In genomic region chr15:71375775-71376174, GRCm38 (mm10) we compare ENCODE assay signal across 9 mouse cellular contexts.
DNase-seq lines count a peak whose midpoint lies in the region; ATAC-seq and TF ChIP-seq lines count a peak whose summit lies in the region.
"Had no signal": no experiment of that assay in that cellular context is flagged by ENCODE, and none has a peak within 500 bp of the region (broad histone marks: within the 10 kb centered on the region; RNA-seq: fewer than 3 reads in every experiment).

No protein-coding gene starts in this region.

- H3K4me2 ChIP-seq in heart, embryonic 11.5 days, result no peak overlapping the region
- no peak overlapping the region for H3K4me2 ChIP-seq in forebrain, embryonic 15.5 days (replicated peaks)
- H3K4me2 ChIP-seq in neural tube, embryonic 13.5 days, result no peak overlapping the region
- H3K4me2 ChIP-seq: embryonic facial prominence, embryonic 15.5 days had no signal

- TF ChIP-seq CTCF in heart, adult 2 months (IDR thresholded peaks at IDR 0.05), result peak; percentile 67

- DNase-seq in heart, adult 2 months, result peak; percentile 21 to 27
- DNase-seq in cerebellum, adult 11-12 months, result peak; percentile 1
- DNase-seq in layer of hippocampus, adult 9-10 months (ENCODE audit: low spot score), result peak; percentile 49
- no peak for DNase-seq in lung, postnatal 25 days (ENCODE audit: low spot score)

- intact Hi-C loops in heart, adult 2 months (cut with DNase I), result loop anchor here (10.0 kb wide), 1 partner anchor 131 kb away; no protein-coding TSS in a partner anchor

- no peaks in the 10 kb centered on the region for H3K27me3 ChIP-seq in heart, adult 2 months (ENCODE audit: control insufficient read depth, insufficient read depth, low read length)
- H3K27me3 ChIP-seq in heart, embryonic 11.5 days (ENCODE audit: control insufficient read depth, insufficient read depth, low read length), result no peaks in the 10 kb centered on the region
- H3K27me3 ChIP-seq in forebrain, embryonic 15.5 days, result no peaks in the 10 kb centered on the region
- no peaks in the 10 kb centered on the region for H3K27me3 ChIP-seq in neural tube, embryonic 13.5 days
- H3K27me3 ChIP-seq: embryonic facial prominence, embryonic 15.5 days had no signal

- no peaks in the 10 kb centered on the region for H3K4me1 ChIP-seq in heart, adult 2 months (ENCODE audit: control insufficient read depth, insufficient read depth, low read length)
- H3K4me1 ChIP-seq in heart, embryonic 11.5 days (ENCODE audit: control insufficient read depth, insufficient read depth, low read length), result no peaks in the 10 kb centered on the region
- no peaks in the 10 kb centered on the region for H3K4me1 ChIP-seq in forebrain, embryonic 15.5 days
- H3K4me1 ChIP-seq in neural tube, embryonic 13.5 days (replicated peaks), result no peaks in the 10 kb centered on the region
- H3K4me1 ChIP-seq: embryonic facial prominence, embryonic 15.5 days had no signal

- H3K9ac ChIP-seq in heart, adult 2 months (ENCODE audit: low read depth, low read length), result no peak overlapping the region
- no peak overlapping the region for H3K9ac ChIP-seq in heart, embryonic 11.5 days (ENCODE audit: low read depth, low read length)
- no peak overlapping the region for H3K9ac ChIP-seq in forebrain, embryonic 15.5 days (replicated peaks)
- H3K9ac ChIP-seq in neural tube, embryonic 13.5 days, result no peak overlapping the region
- H3K9ac ChIP-seq: embryonic facial prominence, embryonic 15.5 days had no signal

- no peak for TF ChIP-seq POLR2A in heart, adult 2 months (IDR thresholded peaks at IDR 0.05; ENCODE audit: insufficient read depth, low read depth, low read length)

- H3K9me3 ChIP-seq in heart, embryonic 11.5 days (replicated peaks; ENCODE audit: control insufficient read depth, low read length), result no peaks in the 10 kb centered on the region
- no peaks in the 10 kb centered on the region for H3K9me3 ChIP-seq in forebrain, embryonic 15.5 days
- no peaks in the 10 kb centered on the region for H3K9me3 ChIP-seq in neural tube, embryonic 13.5 days
- H3K9me3 ChIP-seq: embryonic facial prominence, embryonic 15.5 days had no signal

- TF ChIP-seq EP300 in heart, adult 2 months (IDR thresholded peaks at IDR 0.05; ENCODE audit: insufficient read depth, low read depth, low read length), result no peak

- ATAC-seq in heart, embryonic 11.5 days (replicated peaks; ENCODE audit: insufficient number of reproducible peaks, low FRiP score, low TSS enrichment), result no peak
- ATAC-seq in forebrain, embryonic 15.5 days (replicated peaks), result peak; percentile 92
- peak; percentile 79; the same call in 1 of the 2 replicates for ATAC-seq in neural tube, embryonic 13.5 days (ENCODE audit: low read depth)
- no peak for ATAC-seq in inflammation-experienced regulatory T-cells, adult 6 months

- 24% methylated on average over 3 of the region's 3 CpGs for WGBS in heart, adult 2 months
- 35% methylated on average over 3 of the region's 3 CpGs for WGBS in heart, embryonic 11.5 days (ENCODE audit: insufficient replicate concordance)
- WGBS in forebrain, embryonic 15.5 days, result 26% methylated on average over 3 of the region's 3 CpGs
- WGBS in neural tube, embryonic 13.5 days, result 40% methylated on average over 3 of the region's 3 CpGs

- H3K36me3 ChIP-seq in heart, adult 2 months (ENCODE audit: control insufficient read depth, insufficient read depth, low read length), result no peaks in the 10 kb centered on the region
- no peaks in the 10 kb centered on the region for H3K36me3 ChIP-seq in heart, embryonic 11.5 days (ENCODE audit: control insufficient read depth, insufficient read depth, low read length)
- no peaks in the 10 kb centered on the region for H3K36me3 ChIP-seq in forebrain, embryonic 15.5 days
- H3K36me3 ChIP-seq in neural tube, embryonic 13.5 days, result no peaks in the 10 kb centered on the region
- H3K36me3 ChIP-seq: embryonic facial prominence, embryonic 15.5 days had no signal

- no peaks in the 10 kb centered on the region for H3K79me2 ChIP-seq in heart, adult 2 months (replicated peaks; ENCODE audit: control insufficient read depth, insufficient read depth, low read length)

- no peak overlapping the region for H3K4me3 ChIP-seq in heart, adult 2 months
- H3K4me3 ChIP-seq in heart, embryonic 11.5 days (ENCODE audit: low read depth, low read length), result no peak overlapping the region
- no peak overlapping the region for H3K4me3 ChIP-seq in forebrain, embryonic 15.5 days
- H3K4me3 ChIP-seq in neural tube, embryonic 13.5 days, result no peak overlapping the region
- H3K4me3 ChIP-seq: embryonic facial prominence, embryonic 15.5 days had no signal

- H3K27ac ChIP-seq in heart, adult 2 months, result no peak overlapping the region
- no peak overlapping the region for H3K27ac ChIP-seq in heart, embryonic 11.5 days (ENCODE audit: low read depth, low read length)
- H3K27ac ChIP-seq in forebrain, embryonic 15.5 days (replicated peaks), result no peak overlapping the region
- no peak overlapping the region for H3K27ac ChIP-seq in neural tube, embryonic 13.5 days (replicated peaks)
- H3K27ac ChIP-seq: embryonic facial prominence, embryonic 15.5 days had no signal

Comparison
In these comparisons a context has a peak if more than half of its experiments do, and no peak if none do; other contexts are left out.
1. ATAC-seq: peak in forebrain, embryonic 15.5 days (single experiment) and neural tube, embryonic 13.5 days (single experiment); none in heart, embryonic 11.5 days (single experiment) and inflammation-experienced regulatory T-cells, adult 6 months (single experiment).